Mouse (Mus musculus): ENCODE results near the gene Mnd1.
A peak's percentile ranks its signal among the peaks of the same experiment; 100 is the strongest.

Mnd1 gene

DNA sequence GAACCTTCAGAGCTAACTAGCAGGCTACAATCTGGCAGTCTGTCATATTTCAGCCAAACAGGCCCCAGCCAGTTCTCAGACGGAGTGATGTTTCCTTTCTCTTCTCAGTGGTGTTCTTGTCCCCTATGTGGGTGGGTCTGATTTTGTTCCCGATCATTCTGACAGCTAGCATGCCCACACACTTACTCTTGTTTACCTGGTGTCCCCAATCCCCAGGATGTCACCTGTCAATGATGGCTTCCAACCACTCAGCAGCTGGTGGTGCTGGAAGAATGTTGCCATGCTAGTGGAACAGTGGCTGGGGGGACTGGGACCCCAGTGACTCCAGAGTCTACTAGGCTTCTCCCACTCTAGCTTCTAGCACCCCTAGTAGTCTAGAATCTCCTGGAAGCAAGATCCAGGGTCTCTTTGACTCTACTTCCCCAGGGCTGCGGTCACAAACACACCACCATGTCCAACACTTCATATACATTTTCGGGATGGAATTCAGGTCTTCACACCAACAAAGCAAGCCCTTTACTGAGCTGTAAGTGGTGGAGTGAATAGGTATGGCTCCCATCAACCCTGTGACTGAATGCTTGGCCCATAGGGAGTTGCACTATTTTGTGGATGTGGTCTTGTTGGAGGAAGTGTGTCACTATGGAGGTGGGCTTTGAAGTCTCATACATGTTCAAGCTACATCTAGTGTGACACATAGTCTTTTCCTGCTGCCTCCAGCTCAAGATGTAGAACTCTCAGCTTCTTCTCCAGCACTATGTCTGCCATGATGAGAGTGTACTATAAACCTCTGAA is 2.2 kb upstream of the Mnd1 start:
- DNase-seq (ENCODE audit: low read depth, low spot score), result no peak

DNA sequence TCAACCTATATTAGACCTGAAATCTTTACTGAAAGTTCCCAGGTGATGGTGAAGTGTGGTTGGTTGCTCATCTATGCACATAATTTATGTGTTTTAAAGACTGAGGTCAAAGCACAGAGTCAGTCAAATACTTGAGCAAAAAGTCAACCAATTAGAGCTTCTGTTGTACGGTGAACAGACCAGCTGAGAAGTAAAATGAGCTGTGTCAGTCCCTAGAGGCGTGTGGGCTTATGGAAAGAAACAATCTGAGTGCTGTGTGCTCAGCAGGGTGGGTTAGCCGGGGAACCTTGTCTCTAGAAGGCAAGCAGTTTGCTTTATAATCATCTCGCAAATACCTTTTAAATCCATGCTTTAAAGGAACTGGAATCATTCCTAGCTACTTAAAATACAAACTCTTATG is 1.4 kb upstream of the Mnd1 start:
- DNase-seq (ENCODE audit: low read depth, low spot score), result no peak

DNA sequence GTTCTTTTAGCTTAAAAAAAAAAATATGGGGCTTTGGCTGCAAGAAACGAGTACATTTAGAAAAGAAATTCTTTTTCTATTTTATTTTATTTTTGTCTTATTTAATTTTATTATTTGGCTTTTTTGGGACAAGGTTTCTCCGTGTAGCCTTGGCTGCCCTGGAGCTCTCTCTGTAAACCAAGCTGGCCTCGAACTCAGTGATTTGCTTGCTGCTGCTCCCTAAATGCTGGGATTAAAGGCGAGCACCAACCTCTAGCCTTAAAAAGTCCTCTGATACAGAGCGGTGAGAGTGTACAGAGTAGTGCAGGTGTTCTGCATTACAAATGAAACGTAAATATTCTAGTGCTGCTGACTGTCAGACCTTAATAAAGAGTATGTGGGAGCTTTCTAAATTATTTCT is 519 bp upstream of the Mnd1 start:
- no peak for DNase-seq (ENCODE audit: low read depth, low spot score)

DNA sequence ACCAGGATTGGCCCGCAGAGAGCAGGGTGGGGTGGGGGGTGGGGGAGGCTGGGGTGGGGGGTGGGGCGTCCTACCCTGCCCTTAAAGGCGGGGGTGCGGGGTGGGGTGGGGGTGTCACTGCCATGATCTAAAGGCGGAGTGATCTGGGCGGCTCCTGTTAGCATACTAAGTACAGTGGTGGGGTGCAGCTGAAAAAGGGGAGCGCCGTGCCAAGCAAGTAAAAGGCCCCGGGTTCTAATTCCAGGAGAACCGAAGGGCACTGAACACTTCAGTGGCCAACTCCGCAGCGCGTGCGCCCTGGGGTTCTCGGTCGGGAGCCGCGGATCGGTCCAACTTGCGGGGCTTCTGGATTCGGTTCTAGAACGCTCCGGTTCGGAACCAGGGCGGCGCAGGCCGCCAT is 440 bp downstream of the Mnd1 start:
- no peak for DNase-seq (ENCODE audit: low read depth, low spot score)

DNA sequence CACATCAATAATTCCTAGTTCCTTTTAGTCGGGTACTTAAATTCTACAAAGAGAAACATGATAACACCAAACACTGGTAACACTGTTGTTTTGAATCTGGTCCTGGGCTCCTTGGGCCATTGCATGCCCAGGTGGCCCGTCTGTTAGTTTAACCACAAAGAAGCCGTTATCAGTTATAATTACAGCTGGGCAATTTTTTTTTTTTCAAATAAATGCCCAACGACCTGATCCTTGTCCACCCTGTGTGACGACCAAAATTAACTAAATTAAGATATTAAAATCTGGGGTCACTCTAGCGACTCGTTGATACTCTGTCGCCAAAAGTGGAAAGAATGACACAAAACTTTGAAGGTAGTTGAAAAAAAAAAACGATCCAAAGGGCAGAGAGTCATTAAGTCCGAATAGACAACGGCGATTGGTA is 855 bp downstream of the Mnd1 start:
- no peak for DNase-seq (ENCODE audit: low read depth, low spot score)

DNA sequence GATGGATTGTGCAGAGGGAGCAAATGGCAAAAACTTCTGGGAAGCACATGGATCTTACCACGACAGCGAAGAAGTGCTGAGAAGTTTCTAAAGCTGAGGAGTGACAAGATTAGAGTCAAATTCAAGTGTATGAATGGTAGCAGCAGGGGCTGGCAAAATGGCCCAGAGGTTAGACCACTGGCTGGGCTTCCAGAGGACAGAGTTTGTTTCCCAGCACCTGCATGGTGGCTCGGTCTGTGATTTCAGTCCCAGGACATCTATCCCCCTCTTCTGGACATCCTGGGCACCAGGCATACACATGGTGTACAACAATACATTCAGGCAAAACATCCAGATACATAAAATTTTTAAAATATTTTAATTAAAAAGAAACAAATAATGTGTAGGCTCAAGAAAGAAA is 5.8 kb downstream of the Mnd1 start:
- no peak for DNase-seq (ENCODE audit: low read depth, low spot score)

DNA sequence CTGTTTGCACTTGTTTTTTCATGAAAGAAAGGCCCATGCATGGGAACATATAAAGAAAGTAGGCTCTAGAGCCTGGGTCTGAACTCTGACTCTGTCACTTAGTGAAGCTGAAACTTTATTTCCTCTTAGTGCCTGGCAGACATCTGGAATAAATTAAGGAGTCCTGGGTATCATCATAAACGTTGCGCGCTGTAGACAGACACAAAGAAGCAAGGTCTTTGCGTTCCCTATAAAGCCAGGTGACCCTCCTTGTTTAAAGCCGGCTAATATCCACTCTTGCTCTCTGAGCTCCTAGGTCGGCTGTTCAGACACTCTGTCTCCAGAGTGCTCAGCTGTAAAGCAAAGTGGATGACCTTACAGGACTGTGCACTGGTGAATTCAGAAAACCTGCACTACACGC is 14.6 kb downstream of the Mnd1 start:
- no peak for DNase-seq (ENCODE audit: low read depth, low spot score)

DNA sequence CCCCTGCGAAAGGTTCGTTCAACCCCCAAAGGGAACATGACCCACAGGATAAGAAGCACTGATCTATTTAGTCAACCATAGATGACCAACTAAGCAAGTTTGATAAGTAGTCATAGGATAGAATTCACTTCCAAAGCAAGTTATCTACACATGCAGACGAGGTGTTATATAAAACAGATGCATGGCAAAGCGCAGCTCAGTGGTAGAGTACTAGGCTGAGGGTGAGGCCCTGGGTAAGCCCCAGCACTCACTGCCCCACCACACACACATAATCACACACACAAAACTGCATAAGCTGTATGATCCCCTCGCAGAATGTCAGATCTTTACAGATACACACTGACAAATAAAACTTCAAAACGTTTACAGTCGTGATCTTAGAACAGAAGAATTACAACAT is 19.1 kb downstream of the Mnd1 start:
- no peak for DNase-seq (ENCODE audit: low read depth, low spot score)

DNA sequence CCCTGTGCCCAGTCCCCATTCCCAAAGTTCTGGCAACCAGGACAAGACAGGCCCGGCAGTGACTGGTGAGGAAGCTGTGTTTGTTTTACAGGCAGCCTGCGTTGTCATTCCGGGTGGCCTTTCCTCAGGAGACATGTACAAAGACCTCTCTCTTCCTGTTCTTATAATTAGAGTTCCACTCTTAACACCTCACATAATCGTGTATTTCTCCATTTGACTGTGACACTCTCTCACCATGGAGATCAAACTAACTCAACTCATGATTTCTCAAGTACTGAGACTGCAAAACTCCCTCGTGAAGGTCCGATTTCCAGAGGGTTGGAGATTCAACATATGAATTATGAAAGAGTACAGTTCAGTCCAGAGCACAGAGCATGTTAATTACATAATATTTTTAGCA is 19.7 kb downstream of the Mnd1 start:
- no peak for DNase-seq (ENCODE audit: low read depth, low spot score)

DNA sequence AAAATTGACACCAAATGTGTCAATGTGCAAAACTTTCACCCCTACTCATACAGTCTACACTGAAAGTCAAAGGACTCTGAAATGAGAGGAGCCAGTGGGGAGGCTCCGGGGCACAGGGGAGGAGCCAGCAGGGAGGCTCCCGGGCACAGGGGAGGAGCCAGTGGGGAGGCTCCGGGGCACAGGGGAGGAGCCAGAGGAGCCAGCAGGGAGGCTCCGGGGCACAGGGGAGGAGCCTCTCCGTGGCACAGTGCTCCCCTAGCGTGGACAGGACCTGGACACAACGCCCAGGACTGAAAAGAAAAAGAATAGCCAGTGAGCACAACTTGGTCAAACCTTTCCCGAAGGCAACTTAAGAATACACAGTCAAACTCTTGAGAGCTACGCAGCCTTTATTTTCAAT is 20.2 kb downstream of the Mnd1 start:
- DNase-seq (ENCODE audit: low read depth, low spot score), result no peak

DNA sequence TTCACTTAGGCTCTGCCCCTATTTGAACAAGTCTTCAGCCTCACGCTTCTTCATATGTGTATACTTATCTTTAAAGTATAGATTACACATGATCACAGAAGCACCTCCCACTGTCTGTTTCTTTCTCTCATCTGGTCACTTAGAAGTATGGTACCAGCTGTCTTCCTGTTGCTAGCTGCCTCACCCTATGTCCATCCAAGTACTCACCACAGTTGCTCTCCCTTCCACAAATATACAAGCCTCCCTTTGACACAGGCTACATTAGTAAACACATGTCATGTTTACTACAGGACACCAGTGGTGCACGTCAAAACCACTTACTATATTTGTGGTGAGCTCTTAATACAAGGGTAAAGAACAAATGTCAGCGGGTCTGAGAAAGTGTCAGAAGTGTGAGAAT is 24.2 kb downstream of the Mnd1 start:
- DNase-seq (ENCODE audit: low read depth, low spot score), result no peak

DNA sequence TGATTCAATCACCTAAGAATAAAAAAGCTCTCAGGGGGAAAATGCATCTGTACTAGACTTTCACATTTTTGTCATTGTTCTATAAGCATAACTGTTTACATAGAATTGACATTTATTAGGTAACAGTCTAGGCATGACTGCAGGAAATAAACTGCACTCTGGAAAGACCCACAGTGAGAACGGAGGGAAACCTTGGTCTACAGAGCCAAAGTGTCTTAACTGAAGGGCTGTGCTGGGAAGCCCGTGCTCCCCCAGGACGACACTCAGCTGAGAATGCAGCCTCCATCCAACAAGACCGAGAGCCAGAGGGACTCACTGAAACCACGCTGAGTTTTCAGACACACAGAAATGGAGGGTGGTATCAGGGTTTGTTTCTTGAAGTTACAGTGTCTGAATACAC is 24.8 kb downstream of the Mnd1 start:
- no peak for DNase-seq (ENCODE audit: low read depth, low spot score)

DNA sequence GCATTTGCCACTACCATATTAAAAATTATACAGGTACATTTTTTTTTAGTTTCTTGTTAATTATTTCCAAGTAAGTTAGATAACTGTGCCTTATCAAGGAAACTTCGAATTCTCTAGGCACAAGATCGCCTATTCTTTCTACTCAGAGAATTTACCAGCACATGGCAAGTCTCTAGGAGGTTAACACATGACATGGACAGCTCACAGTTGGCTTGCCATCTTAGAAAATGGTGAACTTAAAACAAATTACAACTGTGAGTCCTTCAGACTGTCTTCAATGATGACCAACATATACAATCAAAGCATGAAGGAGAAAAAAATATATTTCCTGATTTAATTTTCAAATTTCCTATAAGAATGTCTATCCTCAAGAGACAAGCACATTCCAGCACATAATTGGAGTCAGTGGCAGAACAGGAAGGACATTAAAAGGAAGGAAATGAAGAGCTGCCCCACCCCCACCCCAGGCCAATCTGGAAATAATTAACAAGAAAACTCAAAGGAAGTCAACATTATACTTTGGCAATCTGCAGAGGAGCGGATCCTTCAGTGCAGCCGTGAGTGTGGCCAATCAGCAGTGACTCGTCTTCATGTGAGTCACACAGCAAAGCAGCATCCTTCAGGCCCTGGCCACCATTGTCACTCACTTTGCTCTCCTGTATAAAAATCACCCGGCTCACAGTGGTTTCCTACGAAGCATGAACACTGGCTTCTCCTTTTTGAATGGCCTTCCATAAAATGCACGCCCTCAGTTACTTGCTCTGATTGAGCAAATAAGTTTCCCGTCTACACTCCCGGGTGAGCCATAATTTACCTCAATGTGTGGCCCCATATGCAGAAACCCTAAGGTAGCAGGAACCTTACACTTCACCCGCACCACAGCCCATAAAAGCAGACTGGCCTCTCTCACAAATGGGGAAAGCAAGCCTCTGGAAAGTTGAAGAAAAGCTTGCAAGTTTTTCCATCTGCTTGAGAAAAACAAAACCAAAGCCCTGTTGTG is 26.4 kb downstream of the Mnd1 start:
- DNase-seq (ENCODE audit: low read depth, low spot score), result peak; percentile 36

DNA sequence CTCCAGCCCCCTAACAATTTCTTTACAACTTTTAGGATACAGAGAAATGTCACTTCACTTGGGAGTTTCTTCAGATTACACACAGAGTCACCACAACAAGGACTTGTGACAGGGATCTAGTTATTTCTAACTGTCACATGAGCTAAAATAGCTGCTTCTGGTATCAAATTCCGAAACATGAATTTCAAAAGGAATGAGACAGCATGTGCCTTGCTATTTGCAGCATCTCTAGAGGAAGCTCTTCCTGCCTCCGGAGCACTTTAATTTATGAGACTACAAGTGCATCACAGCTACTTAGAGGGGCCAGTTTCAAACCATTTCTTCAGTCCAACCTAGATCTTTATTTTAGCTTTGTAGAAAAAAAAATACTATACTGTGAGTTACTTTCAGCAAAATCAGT is 28.2 kb downstream of the Mnd1 start:
- no peak for DNase-seq (ENCODE audit: low read depth, low spot score)

DNA sequence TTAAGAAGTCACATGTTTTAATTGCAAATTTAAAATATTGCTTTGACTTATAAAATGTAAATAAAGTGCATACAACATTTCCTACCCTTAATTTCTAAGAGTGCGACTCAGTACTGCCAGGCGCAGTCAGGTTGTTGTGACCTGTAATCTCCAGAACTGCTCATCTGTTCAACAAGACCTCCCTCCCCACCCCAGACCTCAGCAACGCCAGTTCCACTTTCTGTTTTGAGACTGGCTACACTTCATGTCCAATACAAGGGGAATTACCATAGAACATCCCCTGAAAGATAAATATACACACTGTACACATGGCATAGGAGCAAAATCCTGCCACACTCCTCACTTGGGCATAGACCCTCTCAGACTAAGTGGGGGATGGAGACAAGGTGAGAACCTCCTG is 28.9 kb downstream of the Mnd1 start:
- DNase-seq (ENCODE audit: low read depth, low spot score), result no peak

DNA sequence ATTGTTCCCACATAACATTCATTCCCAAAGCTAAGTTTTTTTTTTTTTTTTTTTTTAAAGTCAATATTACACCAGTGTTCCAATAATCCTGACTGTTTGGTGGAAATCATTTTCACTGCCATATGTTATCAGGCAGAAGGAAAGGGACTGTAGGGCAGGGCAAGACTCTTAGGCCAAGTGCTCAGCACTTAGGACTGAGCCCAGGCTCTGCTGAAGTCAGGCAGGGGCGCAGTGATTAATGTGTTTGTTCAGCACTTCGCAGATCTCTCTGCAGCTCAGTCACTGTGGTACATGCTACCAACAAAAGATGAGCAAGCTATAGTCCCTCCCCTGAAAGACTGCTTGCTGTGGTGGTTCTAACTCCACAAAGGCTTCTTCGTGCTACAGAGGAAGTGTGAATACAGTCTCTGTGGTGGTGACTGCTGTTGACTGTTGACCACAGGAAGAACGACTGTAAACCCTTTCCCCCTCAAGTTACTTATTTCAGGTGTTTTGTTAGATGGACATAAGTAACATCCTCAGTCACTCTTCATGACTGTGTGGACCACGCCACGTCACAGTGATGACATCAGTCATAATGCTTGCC is 29.8 kb downstream of the Mnd1 start:
- DNase-seq (ENCODE audit: low read depth, low spot score), result no peak

DNA sequence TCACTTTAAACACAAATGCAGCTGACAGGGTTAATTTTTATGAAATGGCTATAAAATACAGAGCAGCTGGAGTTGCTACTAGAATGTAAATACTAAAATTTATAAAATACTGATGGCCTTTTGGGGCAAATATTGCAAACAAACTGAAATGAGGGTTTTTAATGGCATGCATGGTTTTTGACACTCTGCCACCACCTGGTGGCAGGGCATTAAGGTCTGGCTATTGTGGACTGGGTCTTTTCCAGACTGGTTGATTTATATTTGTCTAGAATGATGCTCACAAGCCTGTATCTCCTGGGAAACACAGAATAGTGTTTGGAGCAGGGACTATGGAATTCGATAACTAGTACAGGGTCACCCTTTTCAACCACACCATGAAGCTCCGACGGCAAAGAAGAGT is 32.1 kb downstream of the Mnd1 start:
- DNase-seq (ENCODE audit: low read depth, low spot score), result no peak

DNA sequence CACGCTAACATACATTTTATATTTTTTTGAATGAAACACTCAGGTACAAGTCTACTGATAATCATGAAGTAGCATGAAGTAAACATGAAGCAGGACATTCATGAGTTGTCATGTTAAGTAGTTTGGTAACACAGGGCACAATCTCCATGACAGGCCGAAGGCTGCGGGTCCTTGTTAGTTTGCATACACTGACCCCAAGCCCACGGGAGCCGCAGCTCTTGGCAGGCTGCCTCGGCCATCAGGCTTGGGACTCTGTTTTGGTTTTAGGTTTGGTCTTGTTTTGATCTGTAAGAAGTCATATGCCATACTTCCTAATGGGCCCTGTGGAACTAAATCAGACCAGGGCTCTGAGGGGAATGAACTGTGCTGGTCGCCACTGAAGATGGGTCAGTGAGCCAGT is 36.9 kb downstream of the Mnd1 start:
- no peak for DNase-seq (ENCODE audit: low read depth, low spot score)

DNA sequence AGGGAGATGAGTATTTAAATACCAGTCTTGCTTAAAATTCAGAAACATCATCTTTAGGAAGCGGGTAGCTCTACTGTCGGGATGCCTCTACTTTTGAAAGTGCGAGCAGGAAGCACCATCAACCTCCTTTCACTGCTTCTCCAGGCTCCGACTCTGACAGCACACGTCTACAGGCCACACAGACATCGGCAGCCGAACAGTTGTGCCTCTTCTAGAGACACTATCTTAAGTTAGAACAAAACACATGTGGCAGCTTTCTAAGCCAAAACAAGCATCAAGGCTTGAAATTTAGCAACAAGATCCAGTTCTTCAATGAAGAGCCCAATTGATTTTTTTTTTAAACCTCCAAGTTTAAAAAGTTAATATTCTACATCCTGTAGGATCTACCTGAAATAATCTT is 37.4 kb downstream of the Mnd1 start:
- no peak for DNase-seq (ENCODE audit: low read depth, low spot score)

DNA sequence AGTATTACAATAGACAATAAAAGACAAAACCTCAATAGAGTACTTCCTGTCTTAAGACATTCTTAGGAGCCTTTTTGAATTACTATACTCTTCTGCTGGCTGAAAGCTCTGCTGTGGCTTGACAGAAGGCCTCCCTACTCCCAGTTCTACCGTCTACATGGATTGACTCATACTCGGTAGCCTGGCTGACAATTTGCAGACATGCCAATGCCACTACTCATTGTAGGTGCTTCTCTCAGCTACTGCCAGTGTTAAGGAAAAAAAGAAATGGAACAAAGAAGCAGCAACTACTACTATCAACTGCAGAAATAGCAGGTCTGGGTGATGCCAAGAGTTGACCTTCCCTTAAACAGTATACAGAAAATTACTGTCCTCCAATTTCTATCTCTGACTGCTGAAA is 47.0 kb downstream of the Mnd1 start:
- no peak for DNase-seq (ENCODE audit: low read depth, low spot score)

DNA sequence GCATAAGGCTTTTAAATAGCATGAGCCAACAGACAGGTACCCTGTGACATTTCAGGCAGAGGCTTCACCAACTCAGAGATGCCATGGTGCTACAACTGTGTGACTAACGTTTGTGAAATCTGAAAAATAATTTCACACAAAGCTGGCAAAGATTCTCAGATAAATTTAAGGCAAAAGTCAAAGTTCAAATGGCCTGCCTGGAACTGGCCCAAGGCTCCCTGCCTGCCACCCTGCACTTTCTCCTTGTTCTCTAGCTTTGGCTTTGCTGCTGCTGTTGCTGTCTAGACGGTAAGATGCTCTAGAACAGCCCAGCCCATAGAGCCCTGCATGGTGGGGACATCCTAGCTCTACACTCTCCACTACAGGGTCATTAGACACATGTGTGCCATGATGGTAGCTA is 49.5 kb downstream of the Mnd1 start:
- DNase-seq (ENCODE audit: low read depth, low spot score), result no peak

DNA sequence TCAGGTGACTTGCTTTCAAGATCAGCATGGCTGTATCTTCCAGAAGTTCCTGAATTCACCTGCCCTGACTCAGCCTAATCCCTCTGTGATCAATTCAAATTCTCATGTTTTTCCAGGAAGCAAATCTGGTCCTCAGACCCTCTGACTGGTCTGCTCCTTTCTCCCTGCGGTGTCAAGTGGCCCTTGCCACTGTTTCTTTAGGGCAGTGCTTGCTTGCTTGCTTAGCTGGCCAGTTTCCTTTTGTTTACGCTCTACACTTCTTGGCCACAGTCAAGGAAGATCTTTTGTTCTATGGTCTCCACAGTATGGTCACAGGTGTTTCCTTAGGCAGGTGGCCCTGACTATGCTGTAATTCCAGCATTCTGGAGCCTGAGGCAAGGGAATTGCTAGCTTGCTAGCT is 52.0 kb downstream of the Mnd1 start:
- no peak for DNase-seq (ENCODE audit: low read depth, low spot score)

DNA sequence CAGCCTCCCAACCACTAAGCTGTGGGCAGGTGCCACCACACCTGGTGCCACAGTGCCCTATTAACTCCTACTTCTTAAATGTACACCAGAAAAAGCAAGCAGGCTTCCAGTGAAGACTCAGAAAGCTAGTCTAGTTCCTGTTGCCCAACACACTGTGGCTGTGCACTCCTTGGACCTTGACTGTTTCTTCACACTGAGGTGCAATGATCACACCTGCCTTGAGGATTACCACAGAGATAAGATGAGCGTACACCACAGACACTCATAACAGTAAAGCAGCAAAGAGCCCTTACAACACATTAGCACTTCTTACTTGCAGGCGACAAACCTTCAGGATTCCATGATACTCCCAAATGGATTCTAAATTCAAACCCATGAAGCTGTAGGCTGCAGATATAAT is 62.7 kb downstream of the Mnd1 start:
- DNase-seq (ENCODE audit: low read depth, low spot score), result no peak

Measured in embryo, embryonic 11.5 days (tissue).